In the genomic region with DNA sequence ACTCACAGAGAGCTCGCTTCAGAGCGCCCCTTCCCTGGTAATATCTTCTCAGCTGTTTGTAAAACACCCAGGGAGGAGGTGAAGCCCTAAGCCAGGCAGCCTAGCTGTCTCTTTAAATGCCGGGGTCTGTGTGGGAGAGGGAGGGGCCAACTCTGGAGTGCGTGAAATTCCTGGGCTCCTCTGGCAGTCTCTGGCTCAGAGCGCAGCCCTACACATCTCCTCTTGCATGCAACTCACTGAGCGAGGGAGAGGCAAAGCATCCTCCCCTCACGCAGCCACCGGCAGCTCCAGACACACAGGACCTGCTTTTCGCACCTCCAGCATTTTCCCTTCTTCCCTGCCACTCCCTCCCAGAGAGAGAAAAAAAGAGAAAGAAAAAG, we compare ENCODE assay signal across 8 mouse cellular contexts. TPM values are rescaled to one million over a fixed set of nuclear protein-coding genes. Genes with fewer than 3 reads are reported as not detected.
DNase-seq lines count a peak whose midpoint lies in the region; ATAC-seq and TF ChIP-seq lines count a peak whose summit lies in the region.

A gene (plus strand): TSS at position 186 of the 380 bp plus-strand sequence.

- under 1% methylated on average over 9 of the region's 9 CpGs for WGBS in embryonic facial prominence, embryonic 12.5 days
- WGBS in hindbrain, embryonic 15.5 days = under 1% methylated on average over 9 of the region's 9 CpGs
- WGBS in midbrain, embryonic 14.5 days = 0% methylated on average over 9 of the region's 9 CpGs

- peak; percentile 93 for ATAC-seq in embryonic facial prominence, embryonic 12.5 days (ENCODE audit: insufficient number of reproducible peaks, insufficient read depth, low FRiP score, low TSS enrichment)
- peak; percentile 96 for ATAC-seq in hindbrain, embryonic 15.5 days (ENCODE audit: low FRiP score, low read depth)
- peak; percentile 89 for ATAC-seq in midbrain, embryonic 14.5 days (ENCODE audit: low FRiP score, low TSS enrichment)

- intact Hi-C loops in gastrocnemius, adult 2 months (cut with DNase I) = no loop called here

- peak within 1 kb of the TSS; percentile 46 for H3K4me2 ChIP-seq in embryonic facial prominence, embryonic 12.5 days (replicated peaks)
- peak within 1 kb of the TSS; percentile 64 for H3K4me2 ChIP-seq in hindbrain, embryonic 15.5 days
- H3K4me2 ChIP-seq in midbrain, embryonic 14.5 days (ENCODE audit: low read length) = peak within 1 kb of the TSS; percentile 64

- H3K36me3 ChIP-seq in embryonic facial prominence, embryonic 12.5 days = no peaks in the 10 kb centered on the region
- H3K36me3 ChIP-seq in hindbrain, embryonic 15.5 days = no peaks in the 10 kb centered on the region
- H3K36me3 ChIP-seq in midbrain, embryonic 14.5 days (ENCODE audit: control insufficient read depth, insufficient read depth, low read length) = no peaks in the 10 kb centered on the region

- no peak for DNase-seq in gastrocnemius, adult 2 months
- no peak for DNase-seq in gastrocnemius, adult 8-10 months (ENCODE audit: low spot score in 2 of 2)
- DNase-seq in left cerebral cortex, adult 8-10 months (ENCODE audit: low spot score in 2 of 2) = peak; percentile 73 to 81
- DNase-seq in midbrain, embryonic 14.5 days = peak; percentile 90
- DNase-seq in testis, postnatal 14 days (ENCODE audit: low spot score) = peak; percentile 17
- DNase-seq in natural killer cell, adult 2 months (ENCODE audit: low spot score in 2 of 2) = no peak

- H3K27ac ChIP-seq in gastrocnemius, adult 2 months = no peak within 1 kb of the TSS
- H3K27ac ChIP-seq in embryonic facial prominence, embryonic 12.5 days = no peak within 1 kb of the TSS
- peak within 1 kb of the TSS; percentile 70 for H3K27ac ChIP-seq in hindbrain, embryonic 15.5 days (replicated peaks)
- H3K27ac ChIP-seq in midbrain, embryonic 14.5 days (replicated peaks; ENCODE audit: low read depth, low read length) = peak within 1 kb of the TSS; percentile 66

- TF ChIP-seq CTCF in gastrocnemius, adult 2 months (IDR thresholded peaks at IDR 0.05) = no peak

- no peaks in the 10 kb centered on the region for H3K4me1 ChIP-seq in embryonic facial prominence, embryonic 12.5 days
- H3K4me1 ChIP-seq in hindbrain, embryonic 15.5 days (replicated peaks) = 0 out of 2 replicates have a peak, but pooled peaks cover 5% of the 10 kb centered on the region
- H3K4me1 ChIP-seq in midbrain, embryonic 14.5 days (ENCODE audit: control insufficient read depth, insufficient read depth, low read length) = peaks cover 3% of the 10 kb centered on the region; the same call in 1 of the 2 replicates

- peak within 1 kb of the TSS; percentile 15; the same call in 1 of the 2 replicates for H3K4me3 ChIP-seq in gastrocnemius, adult 2 months
- H3K4me3 ChIP-seq in embryonic facial prominence, embryonic 12.5 days = peak within 1 kb of the TSS; percentile 19
- peak within 1 kb of the TSS; percentile 56 for H3K4me3 ChIP-seq in hindbrain, embryonic 15.5 days
- peak within 1 kb of the TSS; percentile 49 for H3K4me3 ChIP-seq in midbrain, embryonic 14.5 days (replicated peaks; ENCODE audit: low read depth, low read length)

- H3K27me3 ChIP-seq in embryonic facial prominence, embryonic 12.5 days = 0 out of 2 replicates have a peak, but pooled peaks cover 2% of the 10 kb centered on the region
- no peaks in the 10 kb centered on the region for H3K27me3 ChIP-seq in hindbrain, embryonic 15.5 days
- H3K27me3 ChIP-seq in midbrain, embryonic 14.5 days (ENCODE audit: control insufficient read depth, insufficient read depth, low read length) = no peaks in the 10 kb centered on the region

- H3K9me3 ChIP-seq in embryonic facial prominence, embryonic 12.5 days = no peaks in the 10 kb centered on the region
- H3K9me3 ChIP-seq in hindbrain, embryonic 15.5 days = no peaks in the 10 kb centered on the region
- H3K9me3 ChIP-seq in midbrain, embryonic 14.5 days (ENCODE audit: control insufficient read depth, low read length) = no peaks in the 10 kb centered on the region

- no peak within 1 kb of the TSS for H3K9ac ChIP-seq in embryonic facial prominence, embryonic 12.5 days
- peak within 1 kb of the TSS; percentile 54 for H3K9ac ChIP-seq in hindbrain, embryonic 15.5 days
- H3K9ac ChIP-seq in midbrain, embryonic 14.5 days (replicated peaks; ENCODE audit: low read length) = peak within 1 kb of the TSS; percentile 54

RNA-seq across cellular contexts. Expression of the gene that starts here (rescaled TPM):
- under 1 TPM in 1 of 2 experiments, not detected in 1; 0.05 TPM for total RNA-seq in gastrocnemius, adult 2 months (2021)
- under 1 TPM; 0.05 to 0.25 (median 0.13) TPM for total RNA-seq in gastrocnemius, adult 8-10 months (2022)
- polyA plus RNA-seq in embryonic facial prominence, embryonic 12.5 days (2016; fragmentation: Nextera tagmentation; extraction: Ambion mirVana) = 3.7 and 5.0 TPM in 2 replicates
- 79.9 and 94.1 TPM in 2 replicates for polyA plus RNA-seq in hindbrain, embryonic 15.5 days (2015; fragmentation: Nextera tagmentation; extraction: Ambion mirVana)
- total RNA-seq in left cerebral cortex, adult 8-10 months (2022) = 100 to 1,000 TPM; 226 to 258 (median 238) TPM
- 97.4 and 102 TPM in 2 replicates for polyA plus RNA-seq in midbrain, embryonic 14.5 days (2014; fragmentation: Nextera tagmentation; extraction: Ambion mirVana)

Comparison
In these comparisons a context has a peak if more than half of its experiments do, and no peak if none do; other contexts are left out.
1. RNA of the gene that starts here (total RNA-seq): 226 to 258 TPM in left cerebral cortex, adult 8-10 months; 0.05 to 0.25 TPM in gastrocnemius, adult 8-10 months and 0.05 TPM in gastrocnemius, adult 2 months; every median in the first group is over 100 times any median in the second.
2. RNA of the gene that starts here (polyA plus RNA-seq): 97.4 to 102 TPM in midbrain, embryonic 14.5 days and 79.9 to 94.1 TPM in hindbrain, embryonic 15.5 days; 3.7 to 5.0 TPM in embryonic facial prominence, embryonic 12.5 days; every median in the first group is over 10 times any median in the second.
3. DNase-seq: peak in left cerebral cortex, adult 8-10 months (2 of 2), midbrain, embryonic 14.5 days (single experiment) and testis, postnatal 14 days (single experiment); none in gastrocnemius, adult 2 months (single experiment), gastrocnemius, adult 8-10 months (0 of 2) and natural killer cell, adult 2 months (0 of 2).
4. H3K27ac ChIP-seq: peak in hindbrain, embryonic 15.5 days (single experiment) and midbrain, embryonic 14.5 days (single experiment); none in gastrocnemius, adult 2 months (single experiment) and embryonic facial prominence, embryonic 12.5 days (single experiment).
5. Peak in every context shown above with its lines, with median percentiles within 50 percentile points of each other: H3K4me3 ChIP-seq, ATAC-seq and H3K4me2 ChIP-seq.